Mouse (Mus musculus): ENCODE data around the gene Usp34.

GRCm38 (mm10) chr11:23498609-23499008 is 191.9 kb downstream of the Usp34 start:
- TF ChIP-seq POLR2A (IDR thresholded peaks at IDR 0.05; ENCODE audit: extremely low read depth, insufficient read depth, low read length), result no peak
- TF ChIP-seq CTCF (IDR thresholded peaks at IDR 0.05; ENCODE audit: extremely low read depth, insufficient read depth, low read length), result no peak
